In the genomic region with DNA sequence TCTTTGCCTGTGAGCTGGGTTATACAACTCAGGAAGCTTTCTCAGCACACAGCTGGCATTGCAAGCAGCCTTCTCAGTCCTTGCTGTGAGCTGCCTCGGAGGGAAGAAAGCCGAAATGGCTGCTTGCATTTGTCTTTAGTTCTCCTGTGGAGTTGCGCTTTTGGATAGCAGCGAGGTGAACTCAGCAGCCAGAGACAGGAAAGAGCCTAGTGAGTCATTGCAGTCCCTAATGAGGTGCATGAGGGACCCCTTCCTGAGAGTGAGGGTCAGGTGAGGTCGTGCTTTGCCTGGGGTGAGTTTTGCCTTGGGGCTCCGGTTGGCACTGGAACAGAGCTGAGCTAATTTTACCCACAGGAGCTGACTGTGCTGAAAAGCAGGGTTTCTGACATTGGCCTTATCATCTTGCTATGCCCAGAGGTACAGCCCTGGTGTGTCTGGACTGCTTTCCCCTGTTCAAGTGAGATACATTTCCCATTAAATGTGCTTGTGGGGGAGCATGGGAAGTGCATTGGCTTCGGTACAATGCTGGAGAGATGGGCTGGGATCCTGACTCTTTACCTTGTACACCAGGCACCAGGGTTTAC, we compare ENCODE assay signal across 8 mouse cellular contexts. TPM values are rescaled to one million over a fixed set of nuclear protein-coding genes. Genes with fewer than 3 reads are reported as not detected.
DNase-seq lines count a peak whose midpoint lies in the region; ATAC-seq and TF ChIP-seq lines count a peak whose summit lies in the region.

No protein-coding gene starts in this region.

- H3K4me3 ChIP-seq in E14TG2a.4 (replicated peaks; ENCODE audit: low read length): peak overlapping the region; percentile 32; the same call in 1 of the 2 replicates
- no peak overlapping the region for H3K4me3 ChIP-seq in embryonic facial prominence, embryonic 12.5 days
- H3K4me3 ChIP-seq in liver, embryonic 12.5 days: no peak overlapping the region

- H3K36me3 ChIP-seq in E14TG2a.4 (ENCODE audit: insufficient read depth, low read length): no peaks in the 10 kb centered on the region
- H3K36me3 ChIP-seq in embryonic facial prominence, embryonic 12.5 days: no peaks in the 10 kb centered on the region
- H3K36me3 ChIP-seq in liver, embryonic 12.5 days: no peaks in the 10 kb centered on the region

- no peak overlapping the region for H3K9ac ChIP-seq in embryonic facial prominence, embryonic 12.5 days
- no peak overlapping the region for H3K9ac ChIP-seq in liver, embryonic 12.5 days

- WGBS in embryonic facial prominence, embryonic 12.5 days: 33% methylated on average over 7 of the region's 7 CpGs
- 41% methylated on average over 7 of the region's 7 CpGs for WGBS in liver, embryonic 12.5 days (ENCODE audit: insufficient replicate concordance)

- H3K27me3 ChIP-seq in E14TG2a.4 (ENCODE audit: insufficient read depth, low read length): no peaks in the 10 kb centered on the region
- H3K27me3 ChIP-seq in embryonic facial prominence, embryonic 12.5 days: no peaks in the 10 kb centered on the region
- no peaks in the 10 kb centered on the region for H3K27me3 ChIP-seq in liver, embryonic 12.5 days (replicated peaks)

- peak; percentile 63 to 86 for DNase-seq in adrenal gland, adult (ENCODE audit: inconsistent age in 2 of 2, low spot score in 1 of 2)
- DNase-seq in adrenal gland, postnatal 4 days (ENCODE audit: low spot score in 2 of 2): no peak
- peak; percentile 30 to 51 for DNase-seq in heart, postnatal 14 days
- no peak for DNase-seq in yolk sac, embryonic 10.5 days (ENCODE audit: low spot score)
- no peak for DNase-seq in left cerebral cortex, adult 11 months (ENCODE audit: low spot score)

- H3K4me2 ChIP-seq in embryonic facial prominence, embryonic 12.5 days (replicated peaks): no peak overlapping the region
- no peak overlapping the region for H3K4me2 ChIP-seq in liver, embryonic 12.5 days

- TF ChIP-seq CTCF in E14TG2a.4 (conservative IDR thresholded peaks at IDR 0.05; ENCODE audit: low read length): no peak

- H3K9me3 ChIP-seq in E14TG2a.4 (ENCODE audit: low read length): no peaks in the 10 kb centered on the region
- no peaks in the 10 kb centered on the region for H3K9me3 ChIP-seq in embryonic facial prominence, embryonic 12.5 days
- H3K9me3 ChIP-seq in liver, embryonic 12.5 days (replicated peaks): no peaks in the 10 kb centered on the region

- intact Hi-C loops in heart, postnatal 14 days (cut with DNase I): loop anchor here (5.0 kb wide), 1 partner anchor 37 kb away; no protein-coding TSS in a partner anchor

- 0 out of 2 replicates have a peak overlapping the region, but pooled peaks have one; percentile 32 for H3K27ac ChIP-seq in embryonic facial prominence, embryonic 12.5 days
- 0 out of 2 replicates have a peak overlapping the region, but pooled peaks have one; percentile 6 for H3K27ac ChIP-seq in liver, embryonic 12.5 days

- no peak for ATAC-seq in embryonic facial prominence, embryonic 12.5 days (ENCODE audit: insufficient number of reproducible peaks, insufficient read depth, low FRiP score, low TSS enrichment)
- ATAC-seq in liver, embryonic 12.5 days: no peak

- peaks cover 33% of the 10 kb centered on the region for H3K4me1 ChIP-seq in E14TG2a.4 (replicated peaks; ENCODE audit: low read depth, low read length)
- H3K4me1 ChIP-seq in embryonic facial prominence, embryonic 12.5 days: peaks cover 28% of the 10 kb centered on the region
- peaks cover 34% of the 10 kb centered on the region for H3K4me1 ChIP-seq in liver, embryonic 12.5 days

RNA-seq across cellular contexts. Expression of a gene that starts 41.3 kb away (rescaled TPM):
- total RNA-seq in adrenal gland, postnatal 4 days (2021): 10 to 100 TPM; 70.2 to 80.0 TPM
- 45.1 and 45.6 TPM in 2 replicates for polyA plus RNA-seq in embryonic facial prominence, embryonic 12.5 days (2016; fragmentation: Nextera tagmentation; extraction: Ambion mirVana)
- 10 to 100 TPM; 46.8 to 47.5 TPM for total RNA-seq in heart, postnatal 14 days (2021)
- polyA plus RNA-seq in liver, embryonic 12.5 days (2016; fragmentation: Nextera tagmentation; extraction: Ambion mirVana): 9.5 and 10.6 TPM in 2 replicates

Comparison
In these comparisons a context has a peak if more than half of its experiments do, and no peak if none do; other contexts are left out.
1. DNase-seq: peak in adrenal gland, adult (2 of 2) and heart, postnatal 14 days (2 of 2); none in adrenal gland, postnatal 4 days (0 of 2), yolk sac, embryonic 10.5 days (single experiment) and left cerebral cortex, adult 11 months (single experiment).